Mouse (Mus musculus): ENCODE data around the gene Sorl1. TPM values are rescaled to one million over a fixed set of nuclear protein-coding genes. Genes with fewer than 3 reads are reported as not detected.

Sorl1 gene
- polyA plus RNA-seq, 1 experiment from 2014 or later = 6.0 TPM

DNA sequence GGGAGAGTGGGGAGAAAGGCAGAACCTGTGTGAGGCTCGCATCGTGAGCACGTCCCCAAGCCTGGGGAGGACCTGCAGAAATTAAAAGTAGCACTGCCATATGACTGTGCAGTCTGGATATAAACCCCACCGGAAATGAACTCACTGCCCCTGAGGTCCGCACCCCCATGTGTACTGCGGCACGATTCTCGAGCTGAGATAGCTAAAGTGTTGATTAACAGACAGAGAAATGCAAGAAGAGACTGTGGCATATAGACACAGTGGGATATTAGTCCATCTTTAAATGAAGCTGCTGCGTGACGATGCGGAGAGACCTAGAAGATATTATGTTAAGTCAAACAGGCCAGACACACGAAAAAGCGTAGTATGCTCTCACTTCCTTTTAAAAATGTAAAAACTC lies 38.1 kb downstream of the Sorl1 start:
- H3K36me3 ChIP-seq (ENCODE audit: control insufficient read depth, insufficient read depth, low read length) = no peaks in the 10 kb centered on the region
- H3K9ac ChIP-seq (ENCODE audit: low read depth, low read length) = no peak overlapping the region
- H3K4me3 ChIP-seq (ENCODE audit: low read length) = no peak overlapping the region
- ATAC-seq = no peak
- no peaks in the 10 kb centered on the region for H3K4me1 ChIP-seq (ENCODE audit: control insufficient read depth, insufficient read depth, low read length)
- H3K27ac ChIP-seq (ENCODE audit: low read length) = no peak overlapping the region
- no peaks in the 10 kb centered on the region for H3K27me3 ChIP-seq (replicated peaks; ENCODE audit: control insufficient read depth, insufficient read depth, low read length)
- 96% methylated on average over 13 of the region's 13 CpGs for WGBS
- H3K4me2 ChIP-seq (ENCODE audit: low read depth, low read length) = no peak overlapping the region
- H3K9me3 ChIP-seq (ENCODE audit: control insufficient read depth, low read length) = no peaks in the 10 kb centered on the region

DNA sequence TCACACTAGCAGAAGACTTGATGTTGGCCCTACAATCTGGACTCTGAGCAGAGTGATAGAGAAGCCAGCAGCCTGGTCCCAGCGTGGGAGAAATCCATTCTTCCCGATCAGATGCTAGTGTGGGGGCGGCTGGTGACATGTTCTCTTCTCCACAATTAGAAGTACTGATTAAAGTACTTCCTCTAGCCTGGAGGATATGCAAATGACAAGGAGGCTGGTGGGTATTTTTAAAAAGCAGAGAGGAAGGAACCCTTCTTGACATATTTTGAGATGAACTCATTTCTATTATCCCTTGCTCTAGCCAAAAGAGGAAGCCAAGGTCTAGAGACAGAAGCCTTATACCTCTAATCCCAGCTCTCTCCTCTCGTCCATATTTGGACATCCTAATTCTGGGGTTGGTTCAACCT lies 40.4 kb downstream of the Sorl1 start:
- Histone ChIP-seq H3K4me1 (ENCODE audit: control insufficient read depth, insufficient read depth, low read length) (no peaks in the 10 kb centered on the region), H3K4me2 (ENCODE audit: low read depth, low read length) (no peak overlapping the region), H3K36me3 (ENCODE audit: control insufficient read depth, insufficient read depth, low read length) (no peaks in the 10 kb centered on the region), H3K4me3 (ENCODE audit: low read length) (no peak overlapping the region), H3K27me3 (replicated peaks; ENCODE audit: control insufficient read depth, insufficient read depth, low read length) (no peaks in the 10 kb centered on the region), H3K9me3 (ENCODE audit: control insufficient read depth, low read length) (no peaks in the 10 kb centered on the region), H3K9ac (ENCODE audit: low read depth, low read length) (no peak overlapping the region), H3K27ac (ENCODE audit: low read length) (no peak overlapping the region)
- WGBS = 87% methylated on average over 4 of the region's 4 CpGs
- no peak for ATAC-seq

- Histone ChIP-seq H3K9ac (ENCODE audit: low read depth, low read length) (no peak overlapping the region), H3K4me1 (ENCODE audit: control insufficient read depth, insufficient read depth, low read length) (no peaks in the 10 kb centered on the region), H3K9me3 (ENCODE audit: control insufficient read depth, low read length) (no peaks in the 10 kb centered on the region), H3K36me3 (ENCODE audit: control insufficient read depth, insufficient read depth, low read length) (no peaks in the 10 kb centered on the region), H3K27me3 (replicated peaks; ENCODE audit: control insufficient read depth, insufficient read depth, low read length) (no peaks in the 10 kb centered on the region), H3K4me3 (ENCODE audit: low read length) (no peak overlapping the region), H3K27ac (ENCODE audit: low read length) (no peak overlapping the region), H3K4me2 (ENCODE audit: low read depth, low read length) (no peak overlapping the region)
- no peak for ATAC-seq
- 91% methylated on average over 29 of the region's 29 CpGs for WGBS
Measured at GRCm38 (mm10) chr9:42081681-42082530, 42.2 kb downstream of the Sorl1 start.

DNA sequence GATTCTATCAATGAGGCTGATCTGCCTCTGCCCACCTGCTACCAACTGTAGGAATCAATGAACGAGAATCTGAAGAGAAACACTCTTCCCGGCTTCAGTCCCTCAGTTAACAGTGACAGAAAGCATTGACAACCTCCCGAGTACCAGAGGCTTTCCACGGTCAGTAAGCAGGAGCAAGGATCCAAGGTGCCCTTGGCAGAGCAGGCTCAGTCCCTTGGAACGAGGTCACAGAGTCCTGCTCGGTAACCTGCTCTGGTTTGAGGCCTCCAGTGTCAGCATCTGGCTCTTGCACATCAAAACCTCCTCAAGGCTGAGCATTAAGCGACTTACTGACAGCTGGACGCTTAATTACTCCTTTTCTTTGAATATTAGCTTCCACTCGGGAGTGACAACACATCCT lies 43.4 kb downstream of the Sorl1 start:
- WGBS = 84% methylated on average over 9 of the region's 9 CpGs
- no peak overlapping the region for H3K27ac ChIP-seq (ENCODE audit: low read length)
- H3K4me1 ChIP-seq (ENCODE audit: control insufficient read depth, insufficient read depth, low read length) = no peaks in the 10 kb centered on the region
- no peaks in the 10 kb centered on the region for H3K36me3 ChIP-seq (ENCODE audit: control insufficient read depth, insufficient read depth, low read length)
- no peak overlapping the region for H3K9ac ChIP-seq (ENCODE audit: low read depth, low read length)
- no peaks in the 10 kb centered on the region for H3K27me3 ChIP-seq (replicated peaks; ENCODE audit: control insufficient read depth, insufficient read depth, low read length)
- H3K4me3 ChIP-seq (ENCODE audit: low read length) = no peak overlapping the region
- ATAC-seq = no peak
- no peaks in the 10 kb centered on the region for H3K9me3 ChIP-seq (ENCODE audit: control insufficient read depth, low read length)
- H3K4me2 ChIP-seq (ENCODE audit: low read depth, low read length) = no peak overlapping the region

GRCm38 (mm10) chr9:42077112-42077845 lies 46.8 kb downstream of the Sorl1 start:
- Histone ChIP-seq H3K4me1 (ENCODE audit: control insufficient read depth, insufficient read depth, low read length) (no peaks in the 10 kb centered on the region), H3K27me3 (replicated peaks; ENCODE audit: control insufficient read depth, insufficient read depth, low read length) (no peaks in the 10 kb centered on the region), H3K36me3 (ENCODE audit: control insufficient read depth, insufficient read depth, low read length) (no peaks in the 10 kb centered on the region), H3K4me3 (ENCODE audit: low read length) (no peak overlapping the region), H3K4me2 (ENCODE audit: low read depth, low read length) (no peak overlapping the region), H3K9me3 (ENCODE audit: control insufficient read depth, low read length) (no peaks in the 10 kb centered on the region), H3K27ac (ENCODE audit: low read length) (no peak overlapping the region), H3K9ac (ENCODE audit: low read depth, low read length) (no peak overlapping the region)
- no peak for ATAC-seq
- WGBS = 68% methylated on average over 16 of the region's 16 CpGs

- H3K4me2 ChIP-seq (ENCODE audit: low read depth, low read length) = no peak overlapping the region
- no peak overlapping the region for H3K9ac ChIP-seq (ENCODE audit: low read depth, low read length)
- no peaks in the 10 kb centered on the region for H3K27me3 ChIP-seq (replicated peaks; ENCODE audit: control insufficient read depth, insufficient read depth, low read length)
- H3K4me3 ChIP-seq (ENCODE audit: low read length) = no peak overlapping the region
- H3K9me3 ChIP-seq (ENCODE audit: control insufficient read depth, low read length) = no peaks in the 10 kb centered on the region
- no peaks in the 10 kb centered on the region for H3K4me1 ChIP-seq (ENCODE audit: control insufficient read depth, insufficient read depth, low read length)
- no peak overlapping the region for H3K27ac ChIP-seq (ENCODE audit: low read length)
- ATAC-seq = no peak
- 85% methylated on average over 10 of the region's 10 CpGs for WGBS
- H3K36me3 ChIP-seq (ENCODE audit: control insufficient read depth, insufficient read depth, low read length) = no peaks in the 10 kb centered on the region
Measured at GRCm38 (mm10) chr9:42076256-42076849, 47.7 kb downstream of the Sorl1 start.

DNA sequence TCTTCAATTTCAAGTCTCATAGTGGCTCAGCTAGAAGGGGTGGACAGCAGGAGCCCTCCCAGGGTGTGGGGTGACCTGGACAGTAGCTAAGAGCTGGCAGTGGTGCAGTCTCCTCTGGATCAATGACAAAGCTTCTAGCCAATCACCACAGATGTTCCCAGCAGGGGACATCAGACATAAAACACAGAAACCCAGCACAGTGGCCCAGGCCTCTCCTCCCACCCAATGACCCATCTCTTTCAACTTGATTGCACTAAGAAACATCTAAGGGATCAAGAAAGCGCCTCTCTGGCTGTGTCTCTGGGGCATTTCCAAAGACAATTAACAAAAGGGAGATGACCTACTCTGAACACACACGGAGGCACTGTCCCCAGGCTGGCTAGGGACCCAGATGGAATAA lies 48.9 kb downstream of the Sorl1 start:
- Histone ChIP-seq H3K27ac (ENCODE audit: low read length) (no peak overlapping the region), H3K9me3 (ENCODE audit: control insufficient read depth, low read length) (no peaks in the 10 kb centered on the region), H3K4me1 (ENCODE audit: control insufficient read depth, insufficient read depth, low read length) (no peaks in the 10 kb centered on the region), H3K9ac (ENCODE audit: low read depth, low read length) (no peak overlapping the region), H3K36me3 (ENCODE audit: control insufficient read depth, insufficient read depth, low read length) (no peaks in the 10 kb centered on the region; the same call in 1 of the 2 replicates), H3K4me3 (ENCODE audit: low read length) (no peak overlapping the region), H3K4me2 (ENCODE audit: low read depth, low read length) (no peak overlapping the region), H3K27me3 (replicated peaks; ENCODE audit: control insufficient read depth, insufficient read depth, low read length) (no peaks in the 10 kb centered on the region)
- WGBS = 50% methylated on average over 2 of the region's 2 CpGs
- ATAC-seq = no peak

DNA sequence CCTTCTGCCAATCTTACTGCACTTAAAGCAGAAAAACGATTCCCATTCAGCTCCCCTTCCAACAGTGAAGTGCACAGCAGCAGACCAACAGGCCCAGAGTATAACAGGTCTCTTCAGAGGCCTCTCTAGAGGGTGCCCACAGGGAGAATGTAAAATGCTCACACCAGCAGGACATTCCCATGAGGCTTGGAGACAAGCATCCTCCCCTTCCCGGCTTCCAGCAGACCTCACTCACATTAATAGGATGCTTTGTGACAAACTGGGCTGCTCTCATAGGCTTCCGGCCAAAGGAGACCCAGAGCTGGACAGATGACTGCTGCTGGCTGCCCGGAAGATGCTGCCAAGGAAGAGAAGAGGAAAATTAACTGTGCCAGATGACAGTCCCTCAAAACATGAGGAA lies 52.1 kb downstream of the Sorl1 start:
- 64% methylated on average over 4 of the region's 4 CpGs for WGBS
- no peak overlapping the region for H3K9ac ChIP-seq (ENCODE audit: low read depth, low read length)
- H3K4me2 ChIP-seq (ENCODE audit: low read depth, low read length) = no peak overlapping the region
- no peak for ATAC-seq
- H3K4me1 ChIP-seq (ENCODE audit: control insufficient read depth, insufficient read depth, low read length) = no peaks in the 10 kb centered on the region
- no peaks in the 10 kb centered on the region; the same call in 1 of the 2 replicates for H3K36me3 ChIP-seq (ENCODE audit: control insufficient read depth, insufficient read depth, low read length)
- H3K4me3 ChIP-seq (ENCODE audit: low read length) = no peak overlapping the region
- H3K27ac ChIP-seq (ENCODE audit: low read length) = no peak overlapping the region
- no peaks in the 10 kb centered on the region for H3K27me3 ChIP-seq (replicated peaks; ENCODE audit: control insufficient read depth, insufficient read depth, low read length)
- no peaks in the 10 kb centered on the region for H3K9me3 ChIP-seq (ENCODE audit: control insufficient read depth, low read length)

GRCm38 (mm10) chr9:42070856-42071255 lies 53.2 kb downstream of the Sorl1 start:
- Histone ChIP-seq H3K4me3 (ENCODE audit: low read length) (no peak overlapping the region), H3K9me3 (ENCODE audit: control insufficient read depth, low read length) (no peaks in the 10 kb centered on the region), H3K27me3 (replicated peaks; ENCODE audit: control insufficient read depth, insufficient read depth, low read length) (no peaks in the 10 kb centered on the region), H3K4me1 (ENCODE audit: control insufficient read depth, insufficient read depth, low read length) (no peaks in the 10 kb centered on the region), H3K36me3 (ENCODE audit: control insufficient read depth, insufficient read depth, low read length) (no peaks in the 10 kb centered on the region; the same call in 1 of the 2 replicates), H3K9ac (ENCODE audit: low read depth, low read length) (no peak overlapping the region), H3K27ac (ENCODE audit: low read length) (no peak overlapping the region), H3K4me2 (ENCODE audit: low read depth, low read length) (no peak overlapping the region)
- 87% methylated on average over 6 of the region's 6 CpGs for WGBS
- no peak for ATAC-seq

Data from intestine, embryonic 16.5 days (tissue).